Mouse (Mus musculus) left cerebral cortex, adult 8-10 months (tissue): ENCODE results near the gene Klk8. TPM values are rescaled to one million over a fixed set of nuclear protein-coding genes. Genes with fewer than 3 reads are reported as not detected.

Experiments used
- DNase-seq, 2 experiments: peaks; one replicate each; pipeline ENCODE4 v3.0.0; 2022; ENCODE audit warnings: low spot score in 2 of 2
- total RNA-seq, 4 experiments: library from RNA; stranded (reverse); gene quantifications; 2 replicates each; pipeline ENCODE4 v1.2.4; 2022

Klk8 gene
- total RNA-seq, 4 experiments from 2014 or later, result 5.2 to 7.4 (median 6.5) TPM

DNA sequence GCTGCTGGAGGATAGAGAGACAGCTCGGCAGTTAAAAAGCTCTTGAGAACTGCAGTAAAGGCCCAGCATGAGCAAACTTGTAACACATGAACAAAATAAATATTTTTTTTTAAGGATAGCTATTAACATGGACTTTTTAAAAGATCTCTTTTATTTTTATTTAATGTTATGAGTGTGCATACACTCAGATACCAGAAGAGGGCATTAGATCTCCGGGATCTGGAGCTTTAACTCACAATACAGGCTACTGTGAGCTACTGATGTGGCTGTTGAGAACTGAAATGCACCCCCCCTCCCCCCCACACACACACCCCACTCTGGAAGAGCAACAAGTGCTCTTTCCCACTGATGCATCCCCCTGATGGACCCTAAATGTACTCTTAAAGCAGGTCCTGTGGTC, 8.1 kb upstream of the Klk8 start:
- no peak for DNase-seq

DNA sequence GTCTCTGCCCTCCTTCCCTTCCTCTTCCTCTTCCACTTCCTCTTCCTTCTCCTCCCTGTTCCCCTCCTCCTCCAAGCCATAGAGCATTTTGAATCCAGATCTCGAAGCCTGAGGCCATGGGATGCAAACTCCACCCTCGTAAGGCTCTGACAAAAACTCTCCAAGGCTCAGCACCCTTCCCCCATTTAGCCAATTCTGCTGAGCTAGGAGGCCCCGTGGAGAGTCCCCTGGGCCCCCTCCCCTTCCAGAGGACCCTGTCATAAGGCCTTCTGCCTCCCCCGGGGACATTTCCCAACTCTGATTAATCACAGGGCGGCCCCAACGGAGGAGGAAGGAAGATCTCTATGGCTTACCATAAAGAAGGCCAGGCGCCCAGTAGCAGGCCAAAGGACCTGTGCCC, 5.8 kb upstream of the Klk8 start, which contains the start of gene Klk9:
Gene Klk9, plus strand, starts transcription at position 301 of the 400 bp plus-strand sequence.
- no peak for DNase-seq

- DNase-seq, result no peak
Measured at GRCm38 (mm10) chr7:43796355-43796754, 1.0 kb upstream of the Klk8 start.

DNA sequence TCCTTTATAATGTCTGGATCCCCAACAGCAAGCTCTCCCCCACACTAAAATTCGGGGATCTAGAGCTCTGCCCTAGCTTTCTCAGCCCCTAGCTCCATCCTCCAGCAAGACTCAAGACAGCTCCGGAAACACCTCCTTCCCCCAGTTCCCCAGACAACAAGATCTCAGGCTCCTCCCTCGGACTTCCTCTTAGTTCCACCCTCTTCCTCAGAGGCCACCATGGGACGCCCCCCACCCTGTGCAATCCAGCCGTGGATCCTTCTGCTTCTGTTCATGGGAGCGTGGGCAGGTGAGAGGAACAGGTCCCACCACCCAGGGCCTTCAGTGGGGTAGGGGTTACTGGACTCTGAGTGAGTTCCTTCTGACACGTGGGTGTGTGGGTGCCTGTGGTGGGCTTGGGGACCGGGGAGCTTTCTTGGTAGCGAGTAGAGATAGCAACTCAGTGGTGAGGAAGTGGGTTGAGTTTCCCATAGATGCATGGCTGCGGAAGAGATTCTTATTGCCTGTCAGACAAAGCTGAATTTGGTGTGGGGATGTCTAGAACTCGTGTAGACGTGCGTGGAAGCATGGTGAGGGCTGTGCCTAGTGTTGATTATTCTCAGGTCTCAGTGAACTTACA, 576 bp downstream of the Klk8 start:
- no peak for DNase-seq

GRCm38 (mm10) chr7:43799876-43800275, 2.5 kb downstream of the Klk8 start:
- no peak for DNase-seq

DNA sequence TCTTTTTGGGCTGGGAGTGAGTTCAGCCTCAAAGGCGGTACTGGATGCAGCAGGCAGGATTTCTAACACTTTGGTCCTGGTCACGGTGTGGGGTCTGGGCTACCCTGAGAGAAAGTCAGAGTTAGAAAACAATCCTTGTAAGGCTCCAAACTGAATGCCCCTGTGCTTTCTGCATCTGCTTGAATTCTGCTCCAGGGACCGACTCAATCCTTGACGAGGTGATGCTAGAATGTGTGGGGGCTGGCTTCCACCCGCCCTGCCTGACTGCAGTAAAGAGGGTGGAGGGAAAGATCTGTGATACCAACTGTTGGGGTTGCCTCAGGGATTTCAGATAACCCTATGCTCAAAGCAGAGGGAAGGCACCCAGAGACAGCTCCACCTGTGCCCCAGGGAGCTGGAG, 13.6 kb downstream of the Klk8 start, which contains the start of gene Klk7:
Gene Klk7, plus strand, starts transcription at position 301 of the 400 bp plus-strand sequence.
- no peak for DNase-seq

- no peak for DNase-seq
Measured at GRCm38 (mm10) chr7:43815211-43815610, 17.8 kb downstream of the Klk8 start.

DNA sequence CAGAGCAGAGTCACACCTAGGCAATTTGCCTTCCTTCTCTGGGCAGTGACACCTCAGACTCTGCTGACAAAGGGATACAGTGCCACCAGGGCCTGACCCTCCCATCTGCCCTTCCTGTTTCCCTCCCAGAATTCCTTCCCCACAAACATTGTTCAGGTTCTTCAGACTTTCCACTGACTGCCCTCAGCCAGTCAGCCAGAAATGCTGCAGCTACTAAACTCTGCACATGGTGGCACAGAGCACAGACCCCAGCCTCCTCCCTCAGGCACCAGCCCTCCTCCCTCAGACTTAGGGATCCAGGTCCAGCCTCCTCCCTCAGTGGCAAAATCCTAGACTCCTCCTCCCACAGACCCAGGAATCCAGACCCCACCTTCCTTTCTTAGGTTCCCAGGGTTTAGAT, 19.4 kb downstream of the Klk8 start:
- DNase-seq, result no peak

GRCm38 (mm10) chr7:43821581-43821980, 24.2 kb downstream of the Klk8 start:
- no peak for DNase-seq

GRCm38 (mm10) chr7:43824199-43824598, 26.8 kb downstream of the Klk8 start, which contains the start of gene Klk6:
TSS of gene Klk6 (plus strand) at chr7:43824499.
- no peak for DNase-seq

DNA sequence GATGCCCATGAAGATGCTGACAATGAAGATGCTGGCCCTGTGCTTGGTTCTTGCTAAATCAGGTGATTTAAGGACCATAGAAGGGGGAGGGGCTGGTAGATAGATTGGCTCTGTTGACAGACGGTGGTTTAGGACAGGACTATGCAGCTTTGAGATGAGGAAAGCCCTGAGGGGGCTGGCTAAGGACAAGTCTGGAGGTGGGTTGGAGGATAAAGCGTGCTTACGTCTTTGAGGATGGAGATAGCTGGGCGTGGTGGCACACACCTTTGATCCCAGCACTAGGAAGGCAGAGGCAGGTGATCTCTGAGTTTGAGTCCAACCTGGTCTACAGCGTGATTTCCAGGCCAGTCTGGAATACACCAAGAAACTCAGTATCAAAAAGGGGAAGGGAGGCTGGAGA, 28.7 kb downstream of the Klk8 start:
- no peak for DNase-seq

DNA sequence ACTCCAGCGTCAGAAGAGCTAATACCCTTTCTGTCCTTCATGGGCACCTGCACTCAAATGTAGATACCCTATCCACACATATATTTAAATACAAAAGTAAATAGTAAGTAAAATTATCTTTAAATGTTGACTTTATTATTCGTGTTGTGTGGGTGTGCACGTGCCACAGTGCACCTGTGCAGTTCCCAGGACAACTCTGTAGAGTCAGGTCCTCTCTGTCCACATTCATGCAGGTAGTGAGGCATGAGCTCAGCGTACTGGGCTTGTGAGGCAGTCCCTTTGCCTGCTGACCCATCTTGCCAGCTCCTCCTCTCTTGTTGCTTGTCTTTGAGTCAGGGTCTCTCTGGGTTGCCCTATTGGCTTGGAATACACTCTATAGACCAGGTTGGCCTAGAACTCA, 30.3 kb downstream of the Klk8 start:
- DNase-seq, result no peak

DNA sequence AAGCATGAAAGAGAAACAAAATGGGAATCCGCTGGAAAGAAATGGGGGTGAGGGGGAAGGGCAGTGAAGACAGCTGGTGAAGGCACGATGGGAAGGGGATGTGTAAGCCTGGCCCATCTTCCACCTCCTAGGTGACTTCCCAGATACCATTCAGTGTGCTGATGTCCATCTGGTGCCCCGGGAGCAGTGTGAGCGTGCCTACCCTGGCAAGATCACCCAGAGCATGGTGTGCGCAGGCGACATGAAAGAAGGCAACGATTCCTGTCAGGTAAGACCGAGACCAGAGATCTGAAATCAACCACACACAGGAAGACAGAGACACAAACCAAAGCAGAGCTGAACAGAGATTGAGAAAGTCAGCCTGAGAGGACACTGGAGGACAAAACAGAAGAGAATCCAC, 31.6 kb downstream of the Klk8 start:
- no peak for DNase-seq

DNA sequence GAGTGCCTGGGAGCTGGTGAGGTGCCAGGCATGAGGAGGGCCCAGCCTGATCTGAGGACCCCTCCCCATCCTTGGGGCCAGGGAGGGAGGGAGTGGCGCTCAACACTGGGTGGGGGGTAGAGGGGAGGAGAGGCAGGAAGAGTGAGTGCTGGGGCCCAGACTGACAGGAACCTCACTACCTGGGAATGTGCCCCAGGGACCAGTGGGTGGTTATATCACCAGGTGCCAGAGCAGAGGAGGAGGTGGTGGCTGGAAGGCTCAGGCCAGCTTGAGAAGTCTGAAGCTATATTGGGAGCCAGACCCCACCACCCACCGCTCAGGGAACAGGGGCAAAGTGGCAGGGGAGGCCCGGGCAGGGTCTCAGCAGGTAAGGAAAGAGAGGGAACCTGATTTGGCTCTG, 44.3 kb downstream of the Klk8 start, which contains the start of gene Klk5:
Gene Klk5, plus strand, starts transcription at position 271 of the 400 bp plus-strand sequence.
- no peak for DNase-seq

GRCm38 (mm10) chr7:43843801-43844200, 46.4 kb downstream of the Klk8 start:
- no peak for DNase-seq

- no peak for DNase-seq
Measured at GRCm38 (mm10) chr7:43851616-43852015, 54.2 kb downstream of the Klk8 start.

Other genes with a start within 250 kb of the Klk8 start
- 1 to 10 TPM; 3.8 to 6.1 (median 4.7) TPM for gene Zfp658, start 235.3 kb upstream of the Klk8 start, total RNA-seq
- 10 to 100 TPM; 17.8 to 18.8 (median 18.2) TPM for gene Zfp719, start 218.0 kb upstream of the Klk8 start, total RNA-seq
- gene Zfp819, start 190.4 kb upstream of the Klk8 start, total RNA-seq, result under 1 TPM; 0.26 to 0.35 (median 0.29) TPM
- not detected for gene Ceacam18, start 162.9 kb upstream of the Klk8 start, total RNA-seq
- gene Siglece, start 137.4 kb upstream of the Klk8 start, total RNA-seq, result 1 to 10 TPM; 1.1 to 1.3 (median 1.3) TPM
- 1 to 10 TPM; 7.9 to 9.9 (median 9.3) TPM for gene Ctu1, start 125.6 kb upstream of the Klk8 start, total RNA-seq
- not detected for gene Klk14, start 107.2 kb upstream of the Klk8 start, total RNA-seq
- gene Klk13, start 85.0 kb upstream of the Klk8 start, total RNA-seq, result not detected
- not detected for gene Klk12, start 28.7 kb upstream of the Klk8 start, total RNA-seq
- gene Klk11, start 23.0 kb upstream of the Klk8 start, total RNA-seq, result not detected
- gene Klk10, start 16.5 kb upstream of the Klk8 start, total RNA-seq, result not detected
- gene Klk9, start 5.7 kb upstream of the Klk8 start, total RNA-seq, result not detected
- gene Klk7, start 13.7 kb downstream of the Klk8 start, total RNA-seq, result not detected
- gene Klk6, start 26.9 kb downstream of the Klk8 start, total RNA-seq, result 1 to 10 TPM; 3.2 to 9.7 (median 6.3) TPM
- gene Klk5, start 44.4 kb downstream of the Klk8 start, total RNA-seq, result not detected
- gene Klk4, start 83.6 kb downstream of the Klk8 start, total RNA-seq, result not detected
- not detected for gene Klk15, start 136.2 kb downstream of the Klk8 start, total RNA-seq
- gene Klk1b8, start 153.1 kb downstream of the Klk8 start, total RNA-seq, result not detected
- gene Klk1b1, start 169.2 kb downstream of the Klk8 start, total RNA-seq, result not detected
- gene Klk1b9, start 178.5 kb downstream of the Klk8 start, total RNA-seq, result not detected
- gene Klk1b11, start 198.3 kb downstream of the Klk8 start, total RNA-seq, result not detected
- not detected for gene Klk1b26, start 214.6 kb downstream of the Klk8 start, total RNA-seq